Mouse (Mus musculus) spleen, adult 18-20 months (tissue): ENCODE measurements around the gene Pdyn.

Source experiments
- DNase-seq, 2 experiments: peaks; one replicate each; pipeline ENCODE4 v3.0.0; 2022; ENCODE audit warnings: mixed read lengths in 2 of 2

Gene Pdyn

GRCm38 (mm10) chr2:129654233-129654950 is 45.3 kb downstream of the Pdyn start:
- DNase-seq: no peak

- DNase-seq: no peak
Measured at GRCm38 (mm10) chr2:129653632-129654031, 46.0 kb downstream of the Pdyn start.

DNA sequence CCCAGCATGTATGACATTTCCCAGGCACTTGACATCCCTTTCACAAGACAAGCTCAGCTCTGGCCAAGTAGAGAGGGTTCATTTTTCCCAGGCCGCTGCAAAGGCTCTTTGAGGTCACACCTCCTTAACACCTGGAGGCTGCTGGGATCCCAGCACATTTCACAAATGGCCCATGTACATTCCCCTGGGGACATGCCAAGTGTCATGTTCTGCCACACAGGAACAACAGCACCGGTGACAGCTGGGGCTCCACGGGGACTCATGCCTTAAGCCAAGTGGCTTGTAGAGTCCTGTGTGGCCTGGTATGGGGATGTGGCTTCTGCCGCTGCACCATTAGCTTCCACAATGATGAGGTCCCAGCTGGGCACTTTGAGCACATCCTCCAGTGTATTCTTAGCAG is 47.0 kb downstream of the Pdyn start:
- no peak for DNase-seq
